Mouse (Mus musculus): ENCODE measurements around the gene Bbs7. TPM values are rescaled to one million over a fixed set of nuclear protein-coding genes. Genes with fewer than 3 reads are reported as not detected.
A peak's percentile ranks its signal among the peaks of the same experiment; 100 is the strongest.

Gene Bbs7
- total RNA-seq, 2 experiments from 2014 or later, result 3.2 TPM; not detected in 1

- peak; percentile 99 for ATAC-seq (replicated peaks; ENCODE audit: low FRiP score, poor library complexity, severe bottlenecking)
Observed at GRCm38 (mm10) chr3:36552406-36553047, 60.8 kb downstream of the Bbs7 start, which contains the start of gene Exosc9. TSS of gene Exosc9 (plus strand) at chr3:36552606.

- peak; percentile 35; the same call in 1 of the 2 replicates for ATAC-seq (replicated peaks; ENCODE audit: low FRiP score, poor library complexity, severe bottlenecking)
Observed at GRCm38 (mm10) chr3:36551851-36552384, 61.4 kb downstream of the Bbs7 start.

- ATAC-seq (replicated peaks; ENCODE audit: low FRiP score, poor library complexity, severe bottlenecking), result no peak
Observed at GRCm38 (mm10) chr3:36551343-36551742, 61.9 kb downstream of the Bbs7 start.

GRCm38 (mm10) chr3:36544961-36545360 lies 68.3 kb downstream of the Bbs7 start:
- no peak for ATAC-seq (replicated peaks; ENCODE audit: low FRiP score, poor library complexity, severe bottlenecking)

GRCm38 (mm10) chr3:36541399-36541798 lies 71.9 kb downstream of the Bbs7 start:
- ATAC-seq (replicated peaks; ENCODE audit: low FRiP score, poor library complexity, severe bottlenecking), result no peak

GRCm38 (mm10) chr3:36540756-36541155 lies 72.5 kb downstream of the Bbs7 start:
- ATAC-seq (replicated peaks; ENCODE audit: low FRiP score, poor library complexity, severe bottlenecking), result no peak

- ATAC-seq (replicated peaks; ENCODE audit: low FRiP score, poor library complexity, severe bottlenecking), result no peak
Observed at GRCm38 (mm10) chr3:36537701-36538470, 75.4 kb downstream of the Bbs7 start.

- no peak for ATAC-seq (replicated peaks; ENCODE audit: low FRiP score, poor library complexity, severe bottlenecking)
Observed at GRCm38 (mm10) chr3:36536041-36536440, 77.2 kb downstream of the Bbs7 start.

- ATAC-seq (replicated peaks; ENCODE audit: low FRiP score, poor library complexity, severe bottlenecking), result no peak
Observed at GRCm38 (mm10) chr3:36533201-36533672, 80.0 kb downstream of the Bbs7 start.

GRCm38 (mm10) chr3:36532738-36533137 lies 80.5 kb downstream of the Bbs7 start:
- ATAC-seq (replicated peaks; ENCODE audit: low FRiP score, poor library complexity, severe bottlenecking), result no peak

- no peak for ATAC-seq (replicated peaks; ENCODE audit: low FRiP score, poor library complexity, severe bottlenecking)
Observed at GRCm38 (mm10) chr3:36531979-36532542, 81.2 kb downstream of the Bbs7 start.

GRCm38 (mm10) chr3:36531242-36531641 lies 82.0 kb downstream of the Bbs7 start:
- ATAC-seq (replicated peaks; ENCODE audit: low FRiP score, poor library complexity, severe bottlenecking), result no peak

GRCm38 (mm10) chr3:36530781-36531180 lies 82.5 kb downstream of the Bbs7 start:
- ATAC-seq (replicated peaks; ENCODE audit: low FRiP score, poor library complexity, severe bottlenecking), result no peak

- ATAC-seq (replicated peaks; ENCODE audit: low FRiP score, poor library complexity, severe bottlenecking), result no peak
Observed at GRCm38 (mm10) chr3:36530345-36530744, 82.9 kb downstream of the Bbs7 start.

GRCm38 (mm10) chr3:36524466-36524865 lies 88.8 kb downstream of the Bbs7 start:
- ATAC-seq (replicated peaks; ENCODE audit: low FRiP score, poor library complexity, severe bottlenecking), result no peak

Other genes starting within 250 kb of the Bbs7 start
- 47.2 and 66.2 TPM in 2 replicates for gene Anxa5, start 137.6 kb downstream of the Bbs7 start, total RNA-seq (2015; ENCODE audit: low replicate concordance)
- gene Anxa5, start 137.6 kb downstream of the Bbs7 start, total RNA-seq (2017; ENCODE audit: low replicate concordance), result 26.8 and 26.9 TPM in 2 replicates
- gene 1810062G17Rik, start 137.5 kb downstream of the Bbs7 start, total RNA-seq (2015; ENCODE audit: low replicate concordance), result not detected in 2 replicates
- gene 1810062G17Rik, start 137.5 kb downstream of the Bbs7 start, total RNA-seq (2017; ENCODE audit: low replicate concordance), result not detected in 2 replicates
- gene Gm11549, start 91.7 kb downstream of the Bbs7 start, total RNA-seq (2015; ENCODE audit: low replicate concordance), result not detected in 2 replicates
- gene Gm11549, start 91.7 kb downstream of the Bbs7 start, total RNA-seq (2017; ENCODE audit: low replicate concordance), result not detected in 2 replicates
- 33.5 and 45.4 TPM in 2 replicates for gene Exosc9, start 60.9 kb downstream of the Bbs7 start, total RNA-seq (2015; ENCODE audit: low replicate concordance)
- 25.8 and 101 TPM in 2 replicates for gene Exosc9, start 60.9 kb downstream of the Bbs7 start, total RNA-seq (2017; ENCODE audit: low replicate concordance)
- 790 and 816 TPM in 2 replicates for gene Ccna2, start 41.3 kb downstream of the Bbs7 start, total RNA-seq (2015; ENCODE audit: low replicate concordance)
- 704 and 952 TPM in 2 replicates for gene Ccna2, start 41.3 kb downstream of the Bbs7 start, total RNA-seq (2017; ENCODE audit: low replicate concordance)
- not detected in 2 replicates for gene Trpc3, start 76.7 kb upstream of the Bbs7 start, total RNA-seq (2015; ENCODE audit: low replicate concordance)
- not detected in 2 replicates for gene Trpc3, start 76.7 kb upstream of the Bbs7 start, total RNA-seq (2017; ENCODE audit: low replicate concordance)
- 85.8 and 156 TPM in 2 replicates for gene 4932438A13Rik, start 249.6 kb upstream of the Bbs7 start, total RNA-seq (2015; ENCODE audit: low replicate concordance)
- 68.2 and 75.4 TPM in 2 replicates for gene 4932438A13Rik, start 249.6 kb upstream of the Bbs7 start, total RNA-seq (2017; ENCODE audit: low replicate concordance)

All from erythroid progenitor cell, adult 5-6 weeks (primary cell).